Mouse (Mus musculus): ENCODE data around the gene Arpin. TPM values are rescaled to one million over a fixed set of nuclear protein-coding genes. Genes with fewer than 3 reads are reported as not detected.

The Arpin gene
- 1 to 10 TPM; 2.8 to 3.5 TPM for total RNA-seq (2021)
- long read RNA-seq, experiment 1, partial matches to known transcripts: 1 of 4 reads
- long read RNA-seq, experiment 1, other reads (novel, unspliced or antisense): 0 of 4 reads
- long read RNA-seq, experiment 2, partial matches to known transcripts: 0 of 2 reads
- long read RNA-seq, experiment 2, other reads (novel, unspliced or antisense): 1 of 2 reads

DNA sequence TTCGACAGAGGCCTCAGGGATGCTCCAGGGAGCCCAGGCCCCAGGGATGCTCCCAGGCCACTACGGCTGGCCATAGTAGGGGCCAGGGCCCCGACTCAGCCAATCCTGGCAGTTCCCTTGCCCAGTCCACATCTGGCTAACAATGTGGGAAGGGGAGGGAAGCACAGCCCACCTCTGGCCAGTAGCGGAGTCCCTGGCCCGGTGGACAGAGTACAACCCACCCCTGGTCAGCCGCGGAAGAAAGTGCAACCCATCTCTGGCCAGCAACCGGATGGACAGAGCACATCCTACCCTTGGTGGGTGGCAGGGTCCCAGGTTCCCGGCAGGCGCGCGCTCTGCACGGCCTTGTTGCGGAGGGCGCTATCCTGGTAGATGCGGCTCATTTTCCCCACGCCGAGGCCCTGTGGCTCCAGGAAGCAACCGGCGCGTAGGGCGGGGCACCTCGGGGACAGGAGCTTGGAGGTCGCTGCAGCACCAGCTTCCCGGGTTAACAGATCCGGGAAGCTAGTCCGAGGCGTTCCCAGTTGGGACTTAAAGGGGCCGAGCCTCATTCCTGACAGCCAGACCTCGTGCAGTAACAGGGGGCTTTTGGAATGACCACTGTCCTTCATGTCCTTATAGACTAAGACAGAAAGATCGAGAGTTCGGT, at the start of gene Arpin:
Gene Arpin (minus strand): TSS at position 498 of the 649 bp plus-strand sequence.
- peak; percentile 68 to 72 for DNase-seq
- intact Hi-C loops (cut with DNase I): loop anchor here (10.0 kb wide), 2 partner anchors 90 to 150 kb away; partner anchors contain the start of gene Zfp710

DNA sequence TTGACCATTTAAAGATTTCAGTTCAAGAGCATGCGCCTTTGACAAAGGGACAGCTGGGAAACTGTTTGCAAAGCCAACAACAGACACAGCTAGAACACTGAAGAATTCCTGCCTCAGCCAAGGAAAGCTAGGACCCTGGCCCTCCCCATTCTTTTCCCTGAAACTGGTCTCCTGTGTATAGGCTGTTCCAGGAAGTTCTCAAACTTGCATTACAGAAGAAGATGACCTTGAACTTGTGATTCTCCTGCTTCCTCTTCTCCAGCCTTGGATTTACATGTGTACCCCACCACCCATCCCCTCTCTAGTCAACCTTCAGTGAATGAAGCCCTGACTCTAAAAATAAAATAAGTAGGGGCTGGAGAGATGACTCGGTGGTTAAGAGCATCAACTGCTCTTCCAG, 40.2 kb upstream of the Arpin start:
- no peak for DNase-seq
- intact Hi-C loops (cut with DNase I): no loop called here

DNA sequence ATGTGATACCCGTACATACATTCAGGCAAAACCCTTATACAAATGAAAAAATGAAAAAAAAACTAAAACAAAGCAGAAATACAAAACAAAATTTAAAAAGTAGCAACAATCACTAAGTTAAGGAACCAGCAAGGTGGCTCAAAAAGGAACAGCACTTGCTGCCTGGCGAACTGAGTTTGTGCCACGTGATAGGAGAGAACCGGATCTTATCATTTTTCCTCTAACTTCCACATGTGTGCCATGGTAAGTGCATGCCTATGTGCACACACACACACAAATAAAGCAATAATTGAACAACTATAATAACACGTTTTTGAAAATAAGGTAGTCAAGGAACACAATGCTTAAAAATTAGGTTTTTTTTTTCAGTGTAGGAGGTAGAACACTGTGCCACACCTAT, 37.0 kb upstream of the Arpin start:
- DNase-seq: no peak
- intact Hi-C loops (cut with DNase I): no loop called here

DNA sequence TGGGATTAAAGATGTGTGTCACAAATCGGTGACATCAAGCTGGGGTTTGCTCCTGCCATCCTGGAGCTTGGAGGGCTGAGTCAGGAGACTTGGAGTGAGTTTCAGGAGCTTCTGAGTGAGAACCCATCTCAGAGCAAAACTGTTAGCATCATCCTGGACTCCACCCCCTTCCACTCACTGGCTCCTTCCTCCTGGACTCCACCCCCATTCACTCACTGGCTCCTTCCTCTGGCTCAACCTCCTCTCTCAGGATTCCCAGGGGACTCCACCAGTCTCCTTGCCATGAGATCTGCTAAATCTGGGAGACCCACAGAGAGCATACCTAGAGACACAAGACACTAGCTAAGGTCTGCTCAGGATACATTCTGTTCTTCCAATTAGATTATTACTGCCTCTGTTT, 35.2 kb upstream of the Arpin start:
- intact Hi-C loops (cut with DNase I): no loop called here
- DNase-seq: no peak

- DNase-seq: no peak
- intact Hi-C loops (cut with DNase I): no loop called here
Measured at GRCm38 (mm10) chr7:79968326-79968725, 33.2 kb upstream of the Arpin start.

- intact Hi-C loops (cut with DNase I): no loop called here
- no peak for DNase-seq
Measured at GRCm38 (mm10) chr7:79961600-79961999, 26.4 kb upstream of the Arpin start.

GRCm38 (mm10) chr7:79956131-79956530, 21.0 kb upstream of the Arpin start:
- DNase-seq: no peak
- intact Hi-C loops (cut with DNase I): no loop called here

GRCm38 (mm10) chr7:79954890-79955289, 19.7 kb upstream of the Arpin start:
- intact Hi-C loops (cut with DNase I): no loop called here
- no peak for DNase-seq

GRCm38 (mm10) chr7:79951038-79951437, 15.9 kb upstream of the Arpin start:
- intact Hi-C loops (cut with DNase I): no loop called here
- DNase-seq: no peak

DNA sequence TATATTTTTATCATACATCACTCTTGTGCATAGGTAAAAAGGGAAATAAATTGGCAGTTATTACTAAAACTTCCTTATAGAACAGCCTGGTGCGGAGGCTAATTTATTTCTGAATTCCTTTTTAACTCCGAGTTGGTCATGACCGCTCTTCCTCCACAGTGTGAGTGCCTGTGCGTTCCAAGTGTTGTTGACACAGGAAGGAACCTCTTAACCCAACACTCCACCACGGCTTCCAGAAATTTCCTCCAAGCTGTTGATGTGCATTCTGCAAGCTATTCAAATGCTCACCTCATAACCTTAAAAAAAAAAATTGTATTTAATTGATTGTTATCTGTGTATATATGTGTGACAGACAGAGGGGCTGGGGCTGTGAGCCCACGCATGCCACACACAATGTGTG, 15.1 kb upstream of the Arpin start:
- intact Hi-C loops (cut with DNase I): no loop called here
- no peak for DNase-seq

DNA sequence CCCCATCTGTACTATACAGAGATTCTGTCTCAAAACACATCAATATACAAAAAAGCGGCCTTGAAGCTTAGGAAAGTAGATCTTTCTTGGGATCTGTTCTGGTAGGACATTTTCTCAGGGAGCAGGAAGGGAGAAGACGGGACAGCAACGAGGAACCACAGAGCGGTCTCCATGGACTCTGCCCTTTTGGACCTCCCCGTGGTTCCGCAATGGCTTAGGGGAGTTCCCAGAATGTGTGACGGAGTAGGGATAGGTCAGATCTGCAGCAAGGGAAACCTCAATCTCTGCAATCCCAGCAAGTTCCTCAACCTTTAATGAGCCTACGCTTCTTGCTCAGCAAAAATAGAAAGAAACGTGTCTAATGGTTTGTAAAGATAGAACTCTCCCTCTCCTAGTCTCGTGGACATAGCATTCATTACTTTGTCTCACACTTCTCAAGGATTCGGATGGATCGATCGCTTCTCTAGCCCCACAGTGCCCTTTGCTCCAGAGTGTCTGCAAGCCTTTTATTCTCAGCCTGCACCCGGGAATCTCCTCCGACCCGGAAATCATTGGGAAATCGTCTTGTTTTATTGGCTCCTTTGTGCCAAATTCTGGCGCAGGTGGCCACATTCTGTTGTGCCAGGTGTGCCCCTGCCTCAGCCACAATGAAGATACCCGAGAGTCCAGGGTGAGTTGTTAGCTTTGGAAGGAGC, 499 bp upstream of the Arpin start:
- intact Hi-C loops (cut with DNase I): loop anchor here (10.0 kb wide), 2 partner anchors 89 to 149 kb away; partner anchors contain the start of gene Zfp710
- peak; percentile 28 to 34 for DNase-seq

DNA sequence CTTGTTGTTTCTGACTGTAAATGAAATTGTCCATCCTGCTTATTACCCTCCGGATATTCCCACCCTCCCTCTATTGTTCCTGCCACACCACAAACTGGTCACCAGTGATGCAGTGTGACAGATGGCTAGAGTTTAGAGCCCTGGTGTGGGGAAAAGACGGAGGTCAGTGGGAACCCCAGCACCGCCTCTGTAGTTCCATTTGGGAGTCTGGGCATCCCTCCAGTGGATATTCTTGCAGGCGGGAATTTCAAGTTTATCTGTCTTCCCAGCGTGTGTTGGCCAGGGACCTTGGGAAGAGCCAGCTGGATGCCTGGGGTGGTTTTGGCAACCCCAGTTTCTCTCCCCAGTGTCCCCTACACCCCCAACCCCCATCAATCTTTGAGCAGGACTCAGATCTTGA, 698 bp downstream of the Arpin start:
- intact Hi-C loops (cut with DNase I): loop anchor here (10.0 kb wide), 2 partner anchors 90 to 150 kb away; partner anchors contain the start of gene Zfp710
- DNase-seq: no peak

DNA sequence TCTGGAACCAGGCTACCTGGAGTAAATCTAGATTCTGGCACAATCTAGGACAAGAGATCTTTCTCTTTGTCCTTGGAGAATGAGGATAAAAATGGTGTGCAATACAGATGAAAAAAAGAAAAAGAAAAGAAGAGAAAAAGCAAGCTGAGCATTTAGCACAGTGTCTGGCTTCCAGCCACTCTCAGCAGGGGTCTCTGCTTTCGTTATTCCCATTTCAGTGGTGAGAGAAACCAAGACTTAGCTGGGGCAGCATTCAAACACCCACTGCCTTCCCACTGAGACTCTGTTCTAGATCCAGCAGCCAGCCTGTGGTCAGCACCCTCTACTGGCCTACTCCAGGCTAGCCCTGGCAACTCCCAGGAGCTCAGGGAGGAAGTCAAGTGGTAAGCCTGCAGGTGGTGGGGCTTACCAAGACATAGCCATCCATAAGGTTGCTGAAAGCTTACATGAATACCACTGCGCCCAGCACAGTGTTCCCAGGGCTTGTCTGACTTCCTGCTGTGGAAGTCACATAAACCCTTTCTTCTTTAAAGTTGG, 6.6 kb downstream of the Arpin start:
- intact Hi-C loops (cut with DNase I): no loop called here

DNA sequence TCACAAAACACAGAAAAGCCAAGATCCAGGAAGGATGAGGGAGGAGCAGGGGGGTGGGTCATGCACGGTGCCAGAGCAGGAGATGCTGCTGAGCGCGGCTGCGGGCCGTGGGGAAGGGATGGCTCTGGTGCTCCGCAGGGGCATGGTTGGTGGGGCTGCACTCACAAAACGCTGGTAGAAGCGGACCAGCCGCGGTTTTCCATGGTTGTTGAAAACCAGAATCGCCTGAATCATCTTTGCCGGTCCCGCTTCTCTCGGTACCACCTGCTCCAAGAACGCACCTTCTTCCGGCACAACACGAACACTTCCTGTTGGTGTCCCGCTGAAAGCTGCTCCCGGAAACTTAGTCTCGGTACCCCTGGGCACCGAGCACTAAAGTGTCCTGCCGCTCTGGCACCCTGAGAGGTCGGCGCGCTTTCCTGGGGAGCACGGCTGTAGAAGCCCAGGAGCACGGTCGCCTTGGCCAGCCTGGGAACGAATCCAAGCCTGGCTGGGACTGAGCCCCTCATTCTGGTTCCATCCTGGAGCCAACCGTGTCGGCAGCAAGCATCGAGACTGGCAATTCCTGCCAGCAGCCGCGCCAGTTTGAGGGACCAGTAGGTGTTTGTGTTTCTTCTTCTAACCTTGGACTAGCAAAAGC, 14.7 kb downstream of the Arpin start, which contains the start of gene Ap3s2:
Gene Ap3s2 (minus strand): TSS at position 306 of the 640 bp plus-strand sequence.
- DNase-seq: peak; percentile 80 to 90
- intact Hi-C loops (cut with DNase I): no loop called here

More for the DNA sequence above, 6.6 kb downstream of the Arpin start:
- DNase-seq: no peak

DNA sequence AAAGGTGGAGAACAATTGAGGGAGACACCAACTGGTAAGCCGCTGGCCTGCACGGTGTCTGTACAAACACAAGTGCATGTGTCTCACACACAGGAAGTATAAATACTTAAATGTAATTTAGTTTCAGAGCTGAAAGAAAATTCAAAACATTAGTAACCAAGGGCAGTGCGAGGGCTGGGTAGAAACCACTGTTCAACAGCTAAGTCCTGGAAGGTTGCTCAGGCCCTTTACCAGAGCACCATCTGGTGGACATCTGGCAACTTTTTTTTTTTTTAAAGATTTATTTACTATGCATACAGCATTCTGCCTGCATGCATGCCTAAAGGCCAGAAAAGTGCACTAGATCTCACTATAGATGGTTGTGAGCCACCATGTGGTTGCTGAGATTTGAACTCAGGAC, 20.6 kb downstream of the Arpin start:
- DNase-seq: no peak
- intact Hi-C loops (cut with DNase I): no loop called here

DNA sequence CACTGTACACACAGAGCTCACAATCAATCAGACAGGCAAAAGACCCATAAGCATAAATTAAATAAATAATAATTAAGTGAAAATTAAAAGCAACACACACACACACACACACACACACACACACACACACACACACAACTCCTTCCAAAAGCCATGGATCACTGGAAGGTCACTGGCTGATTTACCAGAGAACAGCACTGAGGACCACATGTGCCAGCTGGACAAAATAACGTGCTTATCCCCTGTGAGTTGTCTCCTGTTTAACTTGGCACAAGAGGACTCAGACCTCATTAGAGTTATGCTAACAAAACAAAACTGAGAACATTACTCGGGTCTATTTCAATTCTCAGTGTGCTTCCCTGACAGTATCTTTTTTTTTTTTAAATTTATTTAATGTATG, 27.8 kb downstream of the Arpin start:
- intact Hi-C loops (cut with DNase I): no loop called here
- DNase-seq: no peak

- intact Hi-C loops (cut with DNase I): no loop called here
Measured at GRCm38 (mm10) chr7:79906914-79907313, 28.2 kb downstream of the Arpin start.

GRCm38 (mm10) chr7:79905193-79905592, 30.0 kb downstream of the Arpin start:
- intact Hi-C loops (cut with DNase I): no loop called here
- no peak for DNase-seq

More at GRCm38 (mm10) chr7:79906914-79907313, 28.2 kb downstream of the Arpin start:
- DNase-seq: no peak

- intact Hi-C loops (cut with DNase I): no loop called here
- no peak for DNase-seq
Measured at GRCm38 (mm10) chr7:79903160-79903792, 31.9 kb downstream of the Arpin start.

DNA sequence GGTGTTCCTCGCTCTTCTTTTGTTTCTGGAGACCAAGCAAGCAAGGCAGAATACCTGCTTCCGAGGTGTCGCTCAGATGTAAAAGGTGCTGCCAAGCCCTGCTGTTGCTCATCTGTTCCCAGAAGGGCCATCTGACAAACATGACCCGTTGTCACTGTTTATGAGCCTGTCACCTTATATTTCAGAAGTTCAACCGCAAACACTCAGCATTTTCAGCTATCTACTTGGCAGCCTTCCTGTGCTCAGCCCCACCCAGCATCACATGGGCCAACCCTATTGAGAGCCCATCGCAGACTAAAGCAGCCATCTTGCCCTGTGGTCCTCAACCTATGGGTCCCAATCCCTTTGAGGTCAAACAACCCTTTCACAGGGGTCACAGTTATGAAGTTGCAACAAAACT, 34.4 kb downstream of the Arpin start:
- intact Hi-C loops (cut with DNase I): no loop called here
- no peak for DNase-seq

All from gastrocnemius, postnatal 36 days (tissue).